Mouse (Mus musculus): ENCODE measurements around the gene Wwox. TPM values are rescaled to one million over a fixed set of nuclear protein-coding genes. Genes with fewer than 3 reads are reported as not detected.

Gene Wwox
- total RNA-seq, 2 experiments from 2014 or later = 7.4 to 8.1 TPM

DNA sequence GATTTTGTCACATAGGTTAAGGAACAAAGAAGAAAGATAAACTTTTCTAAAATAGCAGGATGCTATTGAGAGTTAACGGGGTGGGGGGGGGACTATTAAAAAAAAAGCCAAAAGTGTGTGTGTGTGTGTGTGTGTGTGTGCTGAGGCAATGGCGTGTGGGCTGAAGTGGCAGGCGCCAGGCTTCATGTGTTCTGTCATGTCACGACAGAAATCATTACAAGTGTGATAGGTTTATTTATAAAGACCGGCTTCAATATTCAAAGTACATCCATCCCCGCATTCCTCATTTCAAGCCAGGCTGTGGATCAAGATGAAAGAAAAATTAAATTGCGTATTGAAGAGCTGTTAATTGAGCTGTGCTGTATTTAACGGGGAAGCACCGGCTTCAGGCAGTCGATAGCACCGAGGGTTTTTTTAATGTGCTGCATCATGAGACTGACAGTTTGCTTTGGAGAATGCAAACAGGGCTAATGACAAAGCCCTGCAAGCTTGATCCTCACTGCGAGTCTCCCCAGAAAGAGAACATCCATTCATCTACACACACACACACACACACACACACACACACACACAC is 88.3 kb downstream of the Wwox start:
- intact Hi-C loops (cut with DNase I) = no loop called here
- DNase-seq = no peak

- DNase-seq = no peak
- intact Hi-C loops (cut with DNase I) = no loop called here
Observed at GRCm38 (mm10) chr8:114529581-114529980, 90.1 kb downstream of the Wwox start.

GRCm38 (mm10) chr8:114536201-114536600 is 96.7 kb downstream of the Wwox start:
- intact Hi-C loops (cut with DNase I) = loop anchor here (10.0 kb wide), 1 partner anchor 839 kb away; no protein-coding TSS in a partner anchor
- no peak for DNase-seq

DNA sequence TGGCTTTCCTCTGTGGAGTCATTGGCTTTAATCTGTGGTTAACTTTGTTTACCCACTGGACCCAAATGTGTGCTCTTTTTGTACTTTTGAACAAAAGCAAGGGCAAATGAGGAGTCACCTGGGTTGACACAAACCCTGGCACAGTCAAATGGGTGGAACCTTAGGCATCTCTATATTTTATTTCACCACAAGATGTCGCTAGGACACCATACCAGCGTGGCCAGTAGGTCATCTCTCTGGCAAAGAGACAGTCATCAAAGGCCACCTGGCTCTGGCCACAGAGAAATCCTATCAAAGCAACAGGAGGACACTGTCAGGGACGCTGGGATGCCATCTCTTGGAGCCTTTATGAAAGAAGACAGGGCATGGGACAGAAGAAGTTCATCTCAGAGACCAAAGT is 101.7 kb downstream of the Wwox start:
- intact Hi-C loops (cut with DNase I) = loop anchor here (2.0 to 5.0 kb wide), 6 partner anchors 89 to 1898 kb away; no protein-coding TSS in a partner anchor
- peak; percentile 53 to 72 for DNase-seq

DNA sequence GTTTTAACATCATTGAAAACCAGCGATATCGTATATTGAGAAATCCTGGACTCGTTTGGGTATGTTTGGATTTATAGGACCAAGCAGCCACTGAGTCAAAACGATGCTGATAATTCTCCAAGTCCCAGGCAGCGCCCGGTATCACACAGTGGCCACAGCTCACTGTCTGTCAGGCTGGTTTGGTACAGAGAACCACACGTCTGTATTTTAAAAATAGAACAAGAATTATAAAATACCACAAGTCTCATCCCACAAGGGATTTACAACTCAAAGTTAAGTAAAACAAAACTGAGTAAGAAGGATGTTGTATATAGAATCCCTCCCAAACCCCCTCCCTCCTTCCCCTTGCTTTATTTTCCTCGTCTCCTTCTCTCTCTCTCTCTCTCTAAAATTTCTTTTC is 108.9 kb downstream of the Wwox start:
- intact Hi-C loops (cut with DNase I) = no loop called here
- DNase-seq = no peak

DNA sequence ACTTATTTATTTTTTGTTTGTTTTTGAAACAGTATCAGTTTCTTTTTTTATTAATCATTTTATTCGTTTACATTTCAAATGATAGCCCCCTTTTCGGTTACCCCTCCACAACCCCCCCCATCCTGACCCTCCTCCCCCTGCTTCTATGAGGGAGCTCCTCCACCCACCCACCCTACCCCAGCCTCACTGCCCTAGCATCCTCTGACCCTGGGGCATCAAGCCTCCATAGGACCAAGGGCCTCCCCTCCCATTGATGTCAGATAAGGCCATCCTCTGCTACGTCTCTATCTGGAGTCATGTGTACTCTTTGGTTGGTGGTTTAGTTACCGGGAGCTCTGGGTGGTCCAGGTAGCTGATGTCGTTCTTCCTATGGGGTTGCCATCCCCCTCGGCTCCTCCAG is 109.4 kb downstream of the Wwox start:
- no peak for DNase-seq
- intact Hi-C loops (cut with DNase I) = no loop called here

GRCm38 (mm10) chr8:114550029-114550428 is 110.6 kb downstream of the Wwox start:
- intact Hi-C loops (cut with DNase I) = no loop called here
- peak in 1 of 2 experiments; percentile 31 for DNase-seq

DNA sequence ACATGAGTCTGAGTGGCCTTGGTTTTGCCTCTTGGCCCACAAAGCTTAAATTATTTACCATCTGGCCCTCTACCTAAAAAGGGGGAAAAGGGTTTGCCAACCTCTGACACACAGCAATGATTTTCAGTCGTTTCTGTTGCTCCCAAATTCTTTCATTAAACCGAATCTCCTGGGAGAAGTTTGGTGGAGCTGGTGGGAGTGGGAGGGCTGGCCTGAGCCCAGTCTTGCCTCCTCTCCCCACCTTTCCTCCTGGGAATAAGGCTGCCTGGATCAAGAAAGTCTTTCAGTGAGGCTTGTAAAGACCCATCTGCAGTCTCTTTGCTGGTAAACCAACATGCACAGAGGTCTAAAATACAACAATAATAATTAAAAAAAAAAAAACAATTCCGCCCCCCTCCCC is 113.2 kb downstream of the Wwox start:
- intact Hi-C loops (cut with DNase I) = no loop called here
- DNase-seq = peak; percentile 14 to 16

- DNase-seq = no peak
- intact Hi-C loops (cut with DNase I) = no loop called here
Observed at GRCm38 (mm10) chr8:114554966-114555365, 115.5 kb downstream of the Wwox start.

DNA sequence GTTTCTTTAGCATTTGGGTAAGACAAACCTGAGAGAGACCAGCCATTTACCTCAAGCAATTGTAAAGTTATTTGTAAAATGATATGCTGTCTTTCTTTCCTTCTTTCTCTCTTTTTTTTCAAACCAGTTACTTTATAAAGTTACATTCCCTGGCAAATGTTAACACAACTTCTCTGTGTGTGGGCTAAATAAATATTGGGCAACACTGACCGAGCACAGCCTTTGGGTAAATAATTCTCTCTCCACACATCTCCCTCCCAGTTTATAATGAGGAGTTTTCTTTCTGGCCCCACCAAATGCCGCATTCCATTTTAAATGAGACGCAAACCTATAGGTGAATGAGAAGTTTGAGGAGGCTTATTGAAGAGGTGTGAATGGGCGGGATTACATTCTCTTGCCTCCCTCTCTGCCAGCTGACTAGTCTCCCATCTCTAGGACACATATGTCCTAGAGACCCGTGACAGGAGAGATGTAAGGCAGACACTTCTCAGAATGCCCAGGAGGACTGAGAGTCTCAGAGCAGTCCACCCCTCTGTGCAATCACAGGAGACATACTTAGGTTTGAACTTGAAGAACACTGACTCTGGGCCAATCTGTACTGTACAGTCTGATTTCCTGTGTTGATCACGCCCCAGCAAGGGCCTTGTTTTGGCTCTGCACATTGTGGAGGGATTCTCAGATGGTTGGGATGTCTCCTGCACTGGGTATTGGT is 116.2 kb downstream of the Wwox start:
- intact Hi-C loops (cut with DNase I) = no loop called here
- no peak for DNase-seq

GRCm38 (mm10) chr8:114561191-114561590 is 121.7 kb downstream of the Wwox start:
- intact Hi-C loops (cut with DNase I) = no loop called here
- no peak for DNase-seq

- intact Hi-C loops (cut with DNase I) = no loop called here
- DNase-seq = no peak
Observed at GRCm38 (mm10) chr8:114562486-114562885, 123.0 kb downstream of the Wwox start.

DNA sequence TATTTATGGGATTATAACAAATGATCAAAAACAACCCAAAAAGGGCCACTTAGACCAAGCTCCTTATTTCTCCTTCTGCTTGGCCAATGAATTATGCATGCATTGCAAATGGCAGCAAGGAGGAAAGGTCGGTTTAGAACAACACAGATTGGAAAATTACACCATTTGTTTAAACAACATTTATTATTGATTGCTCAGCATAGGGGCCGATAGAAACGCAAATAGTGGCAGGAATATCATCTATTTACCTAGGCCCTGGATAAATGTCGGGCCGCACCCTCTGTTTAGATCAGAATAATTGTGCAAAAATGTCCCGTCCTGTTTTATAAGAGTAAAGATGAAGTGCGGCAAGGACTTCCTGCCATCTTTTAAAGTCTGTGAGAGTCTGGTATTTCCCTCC is 123.9 kb downstream of the Wwox start:
- DNase-seq = no peak

GRCm38 (mm10) chr8:114564036-114564435 is 124.6 kb downstream of the Wwox start:
- intact Hi-C loops (cut with DNase I) = no loop called here
- DNase-seq = no peak

More for the DNA sequence above, 123.9 kb downstream of the Wwox start:
- intact Hi-C loops (cut with DNase I) = no loop called here

- intact Hi-C loops (cut with DNase I) = no loop called here
- no peak for DNase-seq
Observed at GRCm38 (mm10) chr8:114568531-114569166, 129.2 kb downstream of the Wwox start.

GRCm38 (mm10) chr8:114573014-114573746 is 133.7 kb downstream of the Wwox start:
- intact Hi-C loops (cut with DNase I) = no loop called here
- DNase-seq = no peak

DNA sequence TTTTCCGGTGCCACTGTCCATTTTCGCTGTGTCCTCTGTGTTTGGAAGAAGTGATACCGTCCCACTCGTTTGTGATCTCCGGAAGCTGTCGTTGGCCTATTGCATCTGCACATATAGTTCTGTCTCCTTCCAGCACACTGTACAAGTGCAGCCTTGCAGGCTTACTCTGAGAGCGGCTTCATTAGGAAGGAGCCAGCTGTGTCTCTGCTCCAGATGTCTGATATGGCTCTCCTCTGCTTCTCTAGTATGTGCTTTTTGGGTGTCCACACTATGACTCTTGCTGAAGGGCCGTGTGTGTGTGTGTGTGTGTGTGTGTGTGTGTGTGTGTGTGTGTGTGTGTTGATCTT is 134.3 kb downstream of the Wwox start:
- peak in 1 of 2 experiments; percentile 10 for DNase-seq
- intact Hi-C loops (cut with DNase I) = no loop called here

DNA sequence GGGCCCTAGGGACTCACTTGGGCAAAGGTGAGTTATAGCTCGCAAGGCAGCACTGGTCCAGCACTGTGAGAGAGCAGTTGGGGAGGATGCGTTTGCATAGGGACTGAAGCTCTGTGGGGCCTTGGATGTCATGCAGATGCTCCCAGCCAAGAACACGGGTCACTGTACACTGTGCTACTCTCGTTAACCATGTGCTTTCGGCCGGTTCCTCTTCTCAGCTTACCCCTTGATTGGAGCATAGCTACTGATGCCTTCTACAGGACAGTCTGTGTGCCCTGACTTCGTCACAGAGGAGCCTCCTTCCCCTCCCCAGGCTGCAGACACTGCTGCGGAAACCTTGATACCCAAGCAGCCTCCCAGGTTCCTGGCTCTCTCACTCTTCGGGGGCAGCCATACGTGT is 139.8 kb downstream of the Wwox start:
- no peak for DNase-seq
- intact Hi-C loops (cut with DNase I) = no loop called here

- intact Hi-C loops (cut with DNase I) = no loop called here
- DNase-seq = no peak
Observed at GRCm38 (mm10) chr8:114580684-114581083, 141.2 kb downstream of the Wwox start.

DNA sequence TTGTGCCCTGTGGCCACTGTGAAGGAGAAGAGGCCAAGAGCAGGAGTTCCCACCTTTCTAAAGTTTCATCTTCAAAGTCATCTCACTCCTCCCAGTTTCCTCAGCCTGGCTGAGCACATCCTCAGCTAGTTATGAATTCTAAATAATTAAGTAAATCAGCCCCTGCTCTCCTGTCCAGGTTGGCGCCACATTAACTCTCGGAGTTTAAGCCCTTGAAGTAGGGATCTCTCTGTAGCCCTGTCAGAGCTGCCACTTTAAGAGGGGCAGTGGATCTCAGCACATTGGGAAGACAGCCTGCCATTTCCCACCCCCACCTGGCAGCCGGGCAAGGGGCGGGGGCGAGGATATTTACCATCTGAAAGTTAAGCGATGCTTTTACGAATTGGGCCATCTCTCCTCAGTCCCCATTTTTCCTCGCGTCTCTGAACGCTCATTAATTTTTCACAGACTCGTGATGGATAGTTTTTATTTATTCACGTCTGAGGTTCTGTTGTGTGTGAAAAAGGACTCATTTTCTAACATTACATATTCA is 150.9 kb downstream of the Wwox start:
- intact Hi-C loops (cut with DNase I) = no loop called here
- no peak for DNase-seq

Measured in heart, postnatal 10 days (tissue).